Mouse (Mus musculus): ENCODE results near the gene Ncor1. TPM values are rescaled to one million over a fixed set of nuclear protein-coding genes. Genes with fewer than 3 reads are reported as not detected.

The Ncor1 gene
- 152 and 159 TPM in 2 replicates for polyA plus RNA-seq (2015; fragmentation: Nextera tagmentation; extraction: Ambion mirVana)

DNA sequence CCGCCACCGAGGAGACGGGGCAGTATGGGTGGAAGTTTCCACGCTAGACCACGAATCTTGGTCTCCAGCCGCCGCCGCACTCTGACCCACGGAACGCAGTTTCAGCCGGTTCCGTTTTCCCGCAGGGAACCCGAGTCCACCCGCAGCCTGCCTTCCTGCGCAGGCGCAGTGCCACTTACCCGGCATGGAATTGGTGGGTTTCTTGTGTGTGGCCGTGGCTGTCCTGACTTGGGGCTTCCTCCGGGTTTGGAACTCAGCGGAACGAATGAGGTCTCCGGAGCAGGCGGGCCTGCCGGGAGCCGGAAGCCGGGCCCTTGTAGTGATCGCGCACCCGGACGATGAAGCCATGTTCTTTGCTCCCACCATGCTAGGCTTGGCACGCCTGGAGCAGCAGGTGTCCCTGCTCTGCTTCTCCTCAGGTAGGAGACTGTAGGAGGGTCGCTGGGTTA lies at the start of gene Ncor1, which contains the start of gene Pigl:
TSS of gene Ncor1 (minus strand) at position 266 of the 449 bp plus-strand sequence.
TSS of gene Pigl (plus strand) at position 185 of the 449 bp plus-strand sequence.

DNA sequence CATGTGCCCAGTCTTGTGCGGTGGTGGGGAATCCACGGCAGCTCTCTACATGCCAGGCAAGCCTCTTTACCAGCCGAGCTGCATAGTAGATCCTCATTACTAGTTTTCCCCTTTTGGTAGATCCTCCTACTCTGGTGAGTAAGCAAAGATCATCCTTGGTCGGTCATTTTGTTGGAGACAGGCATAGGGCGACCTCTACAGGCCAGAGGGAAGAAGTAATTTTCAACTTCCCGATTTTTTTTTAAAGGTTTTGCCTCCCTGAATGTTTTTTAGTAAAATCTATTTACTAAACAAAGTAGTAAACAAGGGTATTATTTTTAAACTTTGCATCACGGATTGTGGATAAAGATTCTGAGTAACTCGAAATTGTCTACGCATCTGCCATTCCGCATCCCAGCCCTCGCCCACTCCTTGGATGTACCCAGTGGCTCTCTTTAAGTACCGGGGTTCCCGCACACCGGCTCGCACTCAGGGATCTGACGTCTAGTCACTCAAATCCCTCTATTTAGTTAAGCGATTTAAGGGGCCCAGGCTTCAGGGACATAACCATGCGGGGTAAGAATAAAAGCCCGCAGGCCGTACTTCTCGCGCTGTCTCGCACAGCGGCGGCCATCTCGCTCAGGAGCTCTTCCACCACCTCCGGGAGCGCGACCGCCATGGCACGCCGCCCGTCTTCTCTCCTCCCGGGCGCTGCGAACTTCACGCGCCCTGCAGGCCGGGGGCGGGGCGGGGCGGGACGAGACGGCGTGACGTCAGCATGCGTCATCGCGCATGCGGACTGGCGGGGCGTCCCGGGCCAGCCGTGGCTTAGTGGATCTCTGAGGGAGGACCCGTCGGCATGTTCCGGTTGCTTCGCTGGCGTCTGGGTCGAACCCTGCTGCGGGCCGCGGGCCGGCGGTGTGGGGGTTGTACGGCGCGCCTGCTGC lies 177.4 kb downstream of the Ncor1 start, which contains the start of the genes Zswim7 and Ttc19:
TSS of gene Zswim7 (minus strand) at position 701 of the 926 bp plus-strand sequence.
TSS of gene Ttc19 (plus strand) at position 799 of the 926 bp plus-strand sequence.

Other genes with a start within 250 kb of the Ncor1 start
- 16.6 and 17.8 TPM in 2 replicates for gene Adora2b, start 209.6 kb downstream of the Ncor1 start, polyA plus RNA-seq (2015; fragmentation: Nextera tagmentation; extraction: Ambion mirVana)
- 34.4 and 37.4 TPM in 2 replicates for gene Zswim7, start 177.2 kb downstream of the Ncor1 start, polyA plus RNA-seq (2015; fragmentation: Nextera tagmentation; extraction: Ambion mirVana)
- gene Ttc19, start 177.1 kb downstream of the Ncor1 start, polyA plus RNA-seq (2015; fragmentation: Nextera tagmentation; extraction: Ambion mirVana): 51.6 and 53.1 TPM in 2 replicates
- gene Pigl, start 81 bp downstream of the Ncor1 start, polyA plus RNA-seq (2015; fragmentation: Nextera tagmentation; extraction: Ambion mirVana): 7.7 and 7.9 TPM in 2 replicates
- gene Cenpv, start 80.7 kb upstream of the Ncor1 start, polyA plus RNA-seq (2015; fragmentation: Nextera tagmentation; extraction: Ambion mirVana): 41.1 and 42.8 TPM in 2 replicates
- 3,873 and 3,884 TPM in 2 replicates for gene Ubb, start 92.6 kb upstream of the Ncor1 start, polyA plus RNA-seq (2015; fragmentation: Nextera tagmentation; extraction: Ambion mirVana)
- 25.9 and 32.1 TPM in 2 replicates for gene Trpv2, start 115.9 kb upstream of the Ncor1 start, polyA plus RNA-seq (2015; fragmentation: Nextera tagmentation; extraction: Ambion mirVana)
- 7.6 and 7.9 TPM in 2 replicates for gene Lrrc75a, start 190.0 kb upstream of the Ncor1 start, polyA plus RNA-seq (2015; fragmentation: Nextera tagmentation; extraction: Ambion mirVana)
- gene Mmgt2, start 190.1 kb upstream of the Ncor1 start, polyA plus RNA-seq (2015; fragmentation: Nextera tagmentation; extraction: Ambion mirVana): 24.7 and 32.0 TPM in 2 replicates

All from neural tube, postnatal 0 days (tissue).